Mouse (Mus musculus) heart, adult 2 months (tissue): ENCODE measurements at regions not wholly inside any gene's neighbourhood (a gene's known extent, or its start where the extent isn't known, plus 50 kb on each side); places are given as distances from the start of the nearest gene placed in this dataset.

Experiments used
- DNase-seq, 2 experiments: peaks; one replicate each; pipeline ENCODE4 v3.0.0; 2021
- H3K27ac ChIP-seq: fragments of 200-600 bp; 2 replicates; pipeline ENCODE4 v1.8.1; 2022
- H3K27me3 ChIP-seq: fragments of 200-500 bp; 2 replicates; pipeline ENCODE4 v1.6.1; 2012; ENCODE audit warnings: mild to moderate bottlenecking, low read length, inconsistent platforms, mixed read lengths; ENCODE audit not compliant: control insufficient read depth, insufficient read depth
- H3K36me3 ChIP-seq: fragments of 200-500 bp; 2 replicates; pipeline ENCODE4 v1.6.1; 2012; ENCODE audit warnings: low read length, inconsistent platforms; ENCODE audit not compliant: control insufficient read depth, insufficient read depth
- H3K4me1 ChIP-seq: fragments of 200-500 bp; 2 replicates; pipeline ENCODE4 v1.6.1; 2011; ENCODE audit warnings: low read length; ENCODE audit not compliant: control insufficient read depth, insufficient read depth
- H3K4me3 ChIP-seq: fragments of 200-600 bp; 2 replicates; pipeline ENCODE4 v1.8.1; 2022
- H3K79me2 ChIP-seq: fragments of 200-500 bp; replicated peaks from 2 replicates; pipeline ENCODE4 v1.6.1; 2012; ENCODE audit warnings: mild to moderate bottlenecking, inconsistent platforms, low read length, moderate library complexity, mixed read lengths; ENCODE audit not compliant: control insufficient read depth, insufficient read depth
- H3K9ac ChIP-seq: fragments of 200-500 bp; 2 replicates; pipeline ENCODE4 v1.6.1; 2012; ENCODE audit warnings: low read depth, mild to moderate bottlenecking, control low read depth, inconsistent platforms, low read length, mixed read lengths
- CTCF ChIP-seq: fragments of 200-600 bp; IDR thresholded peaks from 2 replicates; pipeline ENCODE4 v1.8.1; 2022; ENCODE audit warnings: antibody characterized with exemption, mild to moderate bottlenecking, moderate library complexity
- EP300 ChIP-seq: fragments of 200-500 bp; IDR thresholded peaks from 2 replicates; pipeline ENCODE4 v1.6.1; 2011; ENCODE audit warnings: low read depth, low read length, control low read depth; ENCODE audit not compliant: insufficient read depth
- POLR2A ChIP-seq: fragments of 200-500 bp; IDR thresholded peaks from 2 replicates; pipeline ENCODE4 v1.6.1; 2011; ENCODE audit warnings: mild to moderate bottlenecking, low read depth, low read length, control low read depth; ENCODE audit not compliant: insufficient read depth
- WGBS: fragments of 180-500 bp; shearing (Covaris S2); methylation state at CpG from one replicate; pipeline ENCODE4 v1.1.7; 2018; 5-methylcytosine and 5-hydroxymethylcytosine counted together
- intact Hi-C: fragments of 180-260 bp; cut with DNase I; formaldehyde crosslinking; loops from one replicate; pipeline ENCODE4 v1.15.1; 2025

DNA sequence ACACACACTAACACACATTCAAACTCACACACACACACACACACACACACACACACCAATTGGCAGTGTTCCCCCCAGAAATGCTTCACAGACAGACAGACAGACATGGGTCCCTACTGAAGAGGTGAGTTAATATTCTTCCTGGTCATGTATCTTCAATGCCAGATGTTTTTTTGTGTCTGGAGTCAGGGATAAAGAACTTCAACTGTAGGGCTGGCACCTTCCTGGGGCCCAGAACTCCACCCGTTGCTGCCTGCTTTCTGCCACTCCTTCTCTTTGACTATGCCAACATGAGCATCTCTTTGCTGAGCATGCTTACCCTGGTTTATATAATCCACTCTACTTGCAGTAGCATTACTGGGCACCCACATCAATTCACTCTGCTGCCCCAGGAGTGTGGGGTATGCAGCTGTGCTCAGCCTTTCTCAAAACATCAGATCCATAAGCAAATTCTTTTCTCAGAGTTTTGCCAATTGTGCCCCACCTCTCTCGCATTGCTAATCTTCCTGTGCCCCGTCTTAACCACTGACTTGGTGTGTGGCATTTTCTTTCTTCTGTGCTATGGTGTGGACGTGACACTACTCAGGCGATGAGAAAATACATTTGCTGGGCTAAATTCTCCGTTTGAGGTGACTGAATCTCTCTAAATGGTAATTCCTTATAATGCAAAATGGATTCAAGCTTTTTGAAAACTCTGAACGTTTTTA is 60.5 kb upstream of the Bach2 start:
- no peak for DNase-seq
- Histone ChIP-seq H3K79me2 (no peaks in the 10 kb centered on the region), H3K4me1 (peaks cover 5% of the 10 kb centered on the region), H3K27me3 (no peaks in the 10 kb centered on the region), H3K27ac (no peak overlapping the region), H3K9ac (no peak overlapping the region), H3K4me3 (no peak overlapping the region), H3K36me3 (no peaks in the 10 kb centered on the region)
- intact Hi-C loops = no loop called here
- no peak for TF ChIP-seq POLR2A
- TF ChIP-seq CTCF = no peak
- TF ChIP-seq EP300 = no peak
- WGBS = 76% methylated on average over 7 of the region's 7 CpGs

DNA sequence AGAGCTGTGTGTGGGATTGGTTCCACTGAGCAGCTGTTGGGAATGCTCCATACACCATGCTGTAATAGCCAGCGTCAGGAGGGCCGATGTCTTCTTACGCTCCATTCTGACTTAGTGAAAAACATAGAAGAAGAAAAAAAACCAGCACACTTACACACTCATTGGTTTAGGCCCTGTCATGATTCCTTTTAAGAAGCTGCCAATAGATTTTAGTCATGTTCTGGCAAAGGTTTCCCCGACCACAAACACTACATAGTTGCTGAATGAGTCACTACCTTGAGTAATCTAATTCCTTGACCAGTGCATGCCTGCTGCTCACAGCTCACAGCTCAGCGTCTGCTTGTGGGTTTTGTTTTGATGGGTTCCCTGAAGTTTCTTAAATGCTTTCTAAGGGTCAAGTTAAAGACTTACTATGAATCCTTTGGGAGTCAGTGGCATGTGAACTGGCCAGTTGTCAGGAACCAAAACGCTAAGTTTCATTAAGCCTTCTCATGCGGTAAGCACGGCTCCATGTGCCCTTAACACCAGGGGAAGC is 58.8 kb upstream of the Bach2 start:
- TF ChIP-seq POLR2A = no peak
- TF ChIP-seq CTCF = no peak
- no peak for TF ChIP-seq EP300
- WGBS = 23% methylated on average over 8 of the region's 8 CpGs
- peak in 1 of 2 experiments; percentile 51 for DNase-seq
- no peak overlapping the region for H3K4me3 ChIP-seq
- no peaks in the 10 kb centered on the region for H3K79me2 ChIP-seq
- no peak overlapping the region; the same call in 1 of the 2 replicates for H3K27ac ChIP-seq
- peaks cover 5% of the 10 kb centered on the region for H3K4me1 ChIP-seq
- H3K27me3 ChIP-seq = no peaks in the 10 kb centered on the region
- 0 out of 2 replicates have a peak overlapping the region, but pooled peaks have one; percentile 6 for H3K9ac ChIP-seq
- no peaks in the 10 kb centered on the region for H3K36me3 ChIP-seq
- intact Hi-C loops = loop anchor here (5.0 kb wide), 1 partner anchor 58 kb away; the partner anchor contains the start of gene Bach2

DNA sequence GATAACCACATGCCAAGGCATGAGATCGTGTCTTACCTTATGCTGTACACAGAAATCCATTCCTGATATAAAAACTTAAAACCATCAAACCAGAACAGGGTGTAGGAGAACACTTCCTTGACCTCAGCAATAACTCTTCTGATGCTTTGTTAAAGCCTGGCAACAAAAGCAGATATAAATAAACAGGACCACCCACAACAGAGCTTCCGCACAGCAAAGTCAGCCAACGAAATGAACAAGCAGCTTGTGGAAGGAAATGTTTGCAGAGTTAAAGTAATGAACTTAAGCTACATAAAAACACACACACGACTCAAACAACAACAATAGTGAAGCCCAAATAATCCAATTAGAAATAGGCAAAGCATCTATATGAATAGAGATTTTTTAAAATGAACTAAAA is 54.8 kb upstream of the Bach2 start:
- TF ChIP-seq CTCF (no peak), EP300 (no peak), POLR2A (no peak)
- H3K27ac ChIP-seq = no peak overlapping the region
- WGBS = 71% methylated on average over 4 of the region's 4 CpGs
- no peak overlapping the region for H3K4me3 ChIP-seq
- intact Hi-C loops = loop anchor here (5.0 kb wide), 1 partner anchor 54 kb away; the partner anchor contains the start of gene Bach2
- peaks cover 5% of the 10 kb centered on the region for H3K4me1 ChIP-seq
- H3K9ac ChIP-seq = no peak overlapping the region
- H3K36me3 ChIP-seq = no peaks in the 10 kb centered on the region
- no peak for DNase-seq
- H3K79me2 ChIP-seq = no peaks in the 10 kb centered on the region
- no peaks in the 10 kb centered on the region for H3K27me3 ChIP-seq

DNA sequence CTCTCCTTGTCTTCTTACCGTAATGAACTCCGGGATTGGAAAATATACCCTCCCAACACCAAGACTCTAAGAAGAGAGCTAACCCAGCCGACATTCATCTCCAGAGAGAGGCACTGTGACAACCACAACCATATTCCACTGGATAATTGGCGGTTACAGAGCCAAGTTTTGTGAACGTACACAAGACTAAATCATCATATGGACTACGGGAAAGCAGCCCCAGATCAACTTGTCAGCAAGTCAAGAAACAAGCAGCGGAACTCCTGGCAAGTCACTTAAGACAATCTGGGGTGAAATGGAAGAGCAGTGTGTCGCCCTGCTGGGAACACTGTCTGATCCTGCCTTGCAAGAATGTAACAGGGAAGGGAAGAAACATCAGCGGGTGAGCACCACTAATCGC is 52.6 kb upstream of the Bach2 start:
- H3K4me1 ChIP-seq = no peaks in the 10 kb centered on the region
- no peak for TF ChIP-seq CTCF
- no peak for TF ChIP-seq POLR2A
- TF ChIP-seq EP300 = no peak
- DNase-seq = no peak
- H3K36me3 ChIP-seq = no peaks in the 10 kb centered on the region
- 67% methylated on average over 10 of the region's 10 CpGs for WGBS
- H3K27ac ChIP-seq = no peak overlapping the region
- no peaks in the 10 kb centered on the region for H3K79me2 ChIP-seq
- H3K4me3 ChIP-seq = no peak overlapping the region
- no peak overlapping the region for H3K9ac ChIP-seq
- intact Hi-C loops = no loop called here
- no peaks in the 10 kb centered on the region for H3K27me3 ChIP-seq

DNA sequence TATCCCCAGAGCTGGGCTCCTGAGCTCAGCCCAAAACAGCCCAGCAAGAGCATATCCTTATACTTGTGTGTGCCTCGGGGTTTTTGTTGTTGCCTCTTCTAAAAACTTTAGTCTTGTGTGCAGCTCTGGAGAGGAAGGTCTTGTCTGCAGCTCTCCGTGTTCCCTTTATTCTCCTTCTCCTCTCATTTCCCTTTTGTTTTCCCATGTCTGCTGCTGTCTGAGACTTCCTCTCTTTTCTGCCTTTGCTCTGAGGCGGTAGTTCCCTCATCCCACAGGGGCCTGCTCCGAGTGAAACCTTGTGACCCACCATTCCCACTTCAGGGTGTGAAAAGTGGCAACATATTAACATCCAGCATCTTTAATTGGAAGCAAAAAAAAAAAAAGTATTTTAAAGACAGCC is 51.5 kb upstream of the Bach2 start:
- Histone ChIP-seq H3K27me3 (no peaks in the 10 kb centered on the region), H3K9ac (no peak overlapping the region), H3K36me3 (no peaks in the 10 kb centered on the region), H3K27ac (no peak overlapping the region), H3K4me1 (no peaks in the 10 kb centered on the region), H3K4me3 (no peak overlapping the region), H3K79me2 (no peaks in the 10 kb centered on the region)
- no peak for DNase-seq
- TF ChIP-seq CTCF = no peak
- TF ChIP-seq EP300 = no peak
- TF ChIP-seq POLR2A = no peak
- 63% methylated on average over 4 of the region's 4 CpGs for WGBS
- intact Hi-C loops = no loop called here

DNA sequence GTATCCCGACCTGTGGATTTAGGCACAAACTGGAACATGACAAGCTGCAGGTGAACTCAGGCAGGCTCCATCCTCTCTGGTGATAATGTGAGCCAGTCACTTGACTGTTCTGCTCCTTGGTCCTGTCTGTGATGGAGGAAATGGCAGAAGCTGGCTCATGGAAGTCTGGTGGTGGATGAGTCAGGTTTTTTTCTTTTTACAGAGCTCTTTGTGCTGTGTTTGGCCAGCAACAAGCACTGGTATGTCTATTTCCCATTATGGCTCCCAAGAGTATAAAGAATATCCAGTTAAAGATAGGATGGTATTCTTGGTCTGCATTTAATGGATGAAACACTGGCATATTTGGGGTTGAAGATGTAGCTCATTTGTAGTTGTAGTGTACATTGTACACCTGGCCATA is 50.5 kb upstream of the Bach2 start:
- WGBS = 86% methylated on average over 1 of the region's 1 CpGs

More for the DNA sequence above, 50.5 kb upstream of the Bach2 start:
- Histone ChIP-seq H3K36me3 (no peaks in the 10 kb centered on the region), H3K4me1 (no peaks in the 10 kb centered on the region), H3K4me3 (no peak overlapping the region), H3K27me3 (no peaks in the 10 kb centered on the region), H3K79me2 (no peaks in the 10 kb centered on the region), H3K9ac (no peak overlapping the region), H3K27ac (no peak overlapping the region)
- intact Hi-C loops = no loop called here
- no peak for DNase-seq
- TF ChIP-seq EP300 = no peak
- no peak for TF ChIP-seq POLR2A
- TF ChIP-seq CTCF = no peak
